Mouse (Mus musculus): ENCODE data around the gene Lrrd1.

- TF ChIP-seq CTCF (conservative IDR thresholded peaks at IDR 0.05; ENCODE audit: low read length) (no peak), NANOG (IDR thresholded peaks at IDR 0.05; ENCODE audit: borderline replicate concordance, low read length) (no peak)
These were observed at the start of gene Lrrd1 for GRCm38 (mm10) chr5:3845026-3845425.

All from E14TG2a.4 (cell line).